Mouse (Mus musculus): Measurements from ENCODE around the gene Hnrnph2.

DNA sequence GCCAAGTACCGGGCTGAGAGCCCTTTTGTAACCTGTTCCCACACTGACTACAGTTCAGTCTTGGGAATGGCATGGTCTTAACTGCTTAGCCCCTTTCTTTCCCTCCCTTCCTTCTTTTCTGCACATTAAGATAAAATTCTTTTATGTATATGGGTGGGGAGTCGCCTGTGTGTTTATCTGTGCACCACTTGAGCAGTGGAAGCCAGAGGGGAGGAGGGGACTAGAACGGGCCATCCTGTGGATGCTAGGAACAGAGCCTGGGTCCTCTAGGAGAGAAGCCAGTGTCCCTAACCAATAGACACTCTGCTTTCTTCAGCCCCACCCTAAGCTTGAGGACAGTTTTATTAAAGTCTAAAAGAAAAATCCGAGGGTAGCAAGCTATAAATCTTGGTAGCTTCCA lies 10.0 kb downstream of the Hnrnph2 start:
- no peak for TF ChIP-seq CTCF (conservative IDR thresholded peaks at IDR 0.05; ENCODE audit: insufficient read depth, insufficient read length, low read depth, low read length)
- no peak for TF ChIP-seq POLR2A (IDR thresholded peaks at IDR 0.05; ENCODE audit: low read depth, low read length)
